Mouse (Mus musculus) limb, embryonic 13.5 days (tissue): ENCODE measurements at regions not wholly inside any gene's neighbourhood (a gene's known extent, or its start where the extent isn't known, plus 50 kb on each side); places are given as distances from the start of the nearest gene placed in this dataset.

Source experiments
- ATAC-seq: fragments of 200-750 bp; cut with Nextera tagmentation; 2 replicates; pipeline ENCODE4 v1.8.0; 2017; ENCODE audit warnings: low read depth, moderate number of reproducible peaks, moderate TSS enrichment; ENCODE audit not compliant: low FRiP score
- H3K27ac ChIP-seq: fragments of 300-500 bp; sonication (generic); 2 replicates; pipeline ENCODE4 v1.5.1; 2015; ENCODE audit warnings: inconsistent platforms, mild to moderate bottlenecking, moderate library complexity
- H3K27me3 ChIP-seq: fragments of 300-500 bp; sonication (generic); 2 replicates; pipeline ENCODE4 v1.6.1; 2015; ENCODE audit warnings: mild to moderate bottlenecking, inconsistent platforms
- H3K36me3 ChIP-seq: fragments of 300-500 bp; sonication (generic); 2 replicates; pipeline ENCODE4 v1.6.1; 2015; ENCODE audit warnings: inconsistent platforms, mild to moderate bottlenecking, moderate library complexity
- H3K4me1 ChIP-seq: fragments of 300-500 bp; sonication (generic); 2 replicates; pipeline ENCODE4 v1.6.1; 2015; ENCODE audit warnings: inconsistent platforms
- H3K4me2 ChIP-seq: fragments of 300-500 bp; sonication (generic); replicated peaks from 2 replicates; pipeline ENCODE4 v1.6.1; 2015; ENCODE audit warnings: inconsistent platforms, mild to moderate bottlenecking, moderate library complexity
- H3K4me3 ChIP-seq: fragments of 300-500 bp; sonication (generic); 2 replicates; pipeline ENCODE4 v1.5.1; 2015; ENCODE audit warnings: moderate library complexity, mild to moderate bottlenecking, inconsistent platforms
- H3K9ac ChIP-seq: fragments of 300-500 bp; sonication (generic); 2 replicates; pipeline ENCODE4 v1.6.1; 2015; ENCODE audit warnings: mild to moderate bottlenecking, inconsistent platforms
- H3K9me3 ChIP-seq: fragments of 300-500 bp; sonication (generic); 2 replicates; pipeline ENCODE4 v1.6.1; 2016; ENCODE audit warnings: inconsistent platforms
- WGBS: fragments of 180-500 bp; shearing (Covaris S2); methylation state at CpG from one replicate; pipeline ENCODE4 v1.1.7; 2015; 5-methylcytosine and 5-hydroxymethylcytosine counted together

DNA sequence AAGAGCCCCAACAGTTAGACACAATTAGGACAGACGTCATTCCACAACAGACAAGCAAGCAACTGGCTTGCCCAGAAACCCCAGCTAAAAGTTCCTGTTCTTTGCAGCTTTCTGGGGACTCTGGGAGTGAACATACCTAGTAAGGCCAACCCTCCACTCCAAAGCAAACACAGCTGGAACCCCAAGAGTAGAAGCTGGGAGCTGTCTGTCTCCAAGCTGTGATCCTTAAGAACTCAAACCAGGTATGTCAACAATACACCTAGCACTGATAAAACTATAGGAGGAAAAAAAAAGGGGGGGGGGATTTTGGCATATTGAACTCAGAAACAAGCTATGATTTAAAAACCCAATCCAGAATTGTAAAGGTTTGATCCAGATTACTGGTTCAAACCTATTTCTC is 84.2 kb upstream of the Basp1 start:
- Histone ChIP-seq H3K27me3 (no peaks in the 10 kb centered on the region), H3K4me2 (no peak overlapping the region), H3K4me3 (no peak overlapping the region), H3K9me3 (no peaks in the 10 kb centered on the region), H3K27ac (no peak overlapping the region), H3K9ac (no peak overlapping the region), H3K4me1 (peaks cover 5% of the 10 kb centered on the region), H3K36me3 (no peaks in the 10 kb centered on the region)
- WGBS = 55% methylated on average over 1 of the region's 1 CpGs
- ATAC-seq = no peak

DNA sequence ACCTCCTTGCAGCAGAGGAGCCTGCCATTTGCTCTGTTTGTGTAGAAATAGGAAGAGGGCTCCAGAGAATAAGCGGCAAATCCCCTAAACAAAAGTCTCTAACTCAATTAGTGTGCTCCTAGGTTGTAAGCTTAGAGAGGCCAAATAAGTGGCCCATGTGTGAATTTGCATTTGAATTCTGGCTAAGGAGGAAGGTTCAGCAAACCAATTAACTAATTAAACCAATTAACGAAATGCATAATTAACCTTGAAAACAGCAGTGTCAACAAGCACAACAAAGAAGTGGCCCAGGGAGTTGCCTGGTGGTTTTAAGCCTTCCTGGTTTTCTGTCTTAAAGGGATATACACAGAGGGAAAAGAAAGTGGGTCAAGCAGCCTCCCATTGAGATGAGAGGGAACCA is 84.9 kb upstream of the Basp1 start:
- Histone ChIP-seq H3K4me3 (no peak overlapping the region), H3K9ac (no peak overlapping the region), H3K4me1 (no peaks in the 10 kb centered on the region; the same call in 1 of the 2 replicates), H3K9me3 (no peaks in the 10 kb centered on the region), H3K36me3 (no peaks in the 10 kb centered on the region), H3K27ac (no peak overlapping the region), H3K27me3 (no peaks in the 10 kb centered on the region), H3K4me2 (no peak overlapping the region)
- WGBS = 33% methylated on average over 2 of the region's 2 CpGs
- ATAC-seq = no peak

DNA sequence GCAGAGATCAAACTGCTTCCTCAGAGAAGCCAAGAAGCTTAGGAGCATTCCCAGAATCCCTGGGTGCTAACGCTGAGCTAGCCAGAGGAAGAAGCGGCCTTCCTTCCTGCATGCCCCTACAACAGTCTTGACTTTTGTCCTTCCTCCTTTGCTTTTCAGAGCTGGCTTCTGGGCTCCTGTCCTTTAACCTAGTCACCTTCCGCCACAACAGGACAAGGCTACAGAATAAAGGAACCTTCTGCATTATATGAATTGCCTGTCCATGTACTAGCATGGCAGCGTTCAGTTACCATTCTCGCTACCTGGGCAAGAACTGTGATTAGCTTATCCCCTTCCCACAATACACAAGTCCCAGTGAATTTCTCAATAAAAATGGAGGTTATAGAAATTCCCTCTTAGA is 88.9 kb upstream of the Basp1 start:
- WGBS = 84% methylated on average over 5 of the region's 5 CpGs

GRCm38 (mm10) chr15:25503104-25503503 is 89.5 kb upstream of the Basp1 start:
- Histone ChIP-seq H3K4me3 (no peak overlapping the region), H3K27me3 (no peaks in the 10 kb centered on the region), H3K27ac (no peak overlapping the region), H3K36me3 (no peaks in the 10 kb centered on the region), H3K9me3 (no peaks in the 10 kb centered on the region), H3K9ac (no peak overlapping the region), H3K4me2 (no peak overlapping the region), H3K4me1 (peaks cover 9% of the 10 kb centered on the region)
- ATAC-seq = no peak
- WGBS = 44% methylated on average over 6 of the region's 6 CpGs

More for the DNA sequence above, 88.9 kb upstream of the Basp1 start:
- Histone ChIP-seq H3K4me2 (no peak overlapping the region), H3K4me1 (peaks cover 9% of the 10 kb centered on the region), H3K4me3 (no peak overlapping the region), H3K9ac (no peak overlapping the region), H3K27ac (no peak overlapping the region), H3K9me3 (no peaks in the 10 kb centered on the region), H3K27me3 (no peaks in the 10 kb centered on the region), H3K36me3 (no peaks in the 10 kb centered on the region)
- no peak for ATAC-seq

DNA sequence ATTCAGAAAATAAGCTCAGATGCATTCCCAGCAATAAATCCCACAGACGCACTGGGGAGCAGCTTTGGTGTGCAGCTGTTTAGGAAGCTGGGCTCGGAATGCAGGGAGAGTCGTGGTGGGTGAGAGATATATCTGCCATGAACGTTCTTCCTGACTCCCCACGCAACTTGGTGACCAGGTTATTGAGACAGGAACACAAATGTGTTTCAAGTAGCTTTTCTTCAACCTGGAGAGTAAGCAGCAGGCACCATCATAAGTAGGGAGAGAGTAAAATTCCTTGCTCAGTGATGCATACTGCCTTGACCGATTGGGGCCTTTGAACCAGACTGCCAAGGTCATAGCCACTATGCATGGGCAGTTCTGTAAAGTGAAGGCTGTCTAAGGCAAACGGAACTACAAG is 95.6 kb upstream of the Basp1 start:
- no peak overlapping the region for H3K4me2 ChIP-seq

GRCm38 (mm10) chr15:25509584-25509983 is 96.0 kb upstream of the Basp1 start:
- Histone ChIP-seq H3K4me3 (no peak overlapping the region), H3K36me3 (no peaks in the 10 kb centered on the region), H3K4me2 (no peak overlapping the region), H3K9me3 (no peaks in the 10 kb centered on the region), H3K27me3 (no peaks in the 10 kb centered on the region), H3K27ac (0 out of 2 replicates have a peak overlapping the region, but pooled peaks have one; percentile 28), H3K4me1 (peaks cover 26% of the 10 kb centered on the region), H3K9ac (no peak overlapping the region)
- no peak for ATAC-seq
- WGBS = 71% methylated on average over 8 of the region's 8 CpGs

More for the DNA sequence above, 95.6 kb upstream of the Basp1 start:
- H3K9me3 ChIP-seq = no peaks in the 10 kb centered on the region
- peaks cover 27% of the 10 kb centered on the region for H3K4me1 ChIP-seq
- 33% methylated on average over 7 of the region's 7 CpGs for WGBS
- no peak overlapping the region for H3K9ac ChIP-seq
- no peak overlapping the region for H3K4me3 ChIP-seq
- ATAC-seq = no peak
- H3K27ac ChIP-seq = 0 out of 2 replicates have a peak overlapping the region, but pooled peaks have one; percentile 28
- no peaks in the 10 kb centered on the region for H3K27me3 ChIP-seq
- H3K36me3 ChIP-seq = no peaks in the 10 kb centered on the region

DNA sequence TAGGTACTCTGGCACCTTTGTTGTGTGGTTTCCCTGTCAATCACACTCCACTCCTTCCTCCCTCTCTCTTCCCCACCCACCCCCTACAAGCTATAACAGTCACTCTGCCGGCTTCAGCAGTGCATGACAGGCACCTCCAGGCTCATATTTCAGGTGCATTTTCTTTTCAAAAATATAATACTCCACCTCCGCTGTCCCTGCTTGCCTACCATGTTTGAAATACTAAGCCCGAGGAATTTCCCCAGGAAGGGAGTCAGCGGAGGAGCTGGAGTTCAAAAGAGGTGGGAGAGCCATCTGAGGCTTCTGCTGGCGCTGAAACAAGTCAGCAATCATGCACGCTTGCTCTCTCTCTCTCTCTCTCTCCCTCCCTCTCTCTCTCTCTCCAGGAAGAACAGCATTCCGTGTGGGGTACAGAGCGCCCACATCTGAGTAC is 96.5 kb upstream of the Basp1 start:
- Histone ChIP-seq H3K4me1 (peaks cover 27% of the 10 kb centered on the region), H3K27ac (no peak overlapping the region), H3K4me3 (no peak overlapping the region), H3K9ac (no peak overlapping the region), H3K4me2 (peak overlapping the region; percentile 21), H3K36me3 (no peaks in the 10 kb centered on the region), H3K27me3 (no peaks in the 10 kb centered on the region), H3K9me3 (no peaks in the 10 kb centered on the region)
- peak; percentile 68; the same call in 1 of the 2 replicates for ATAC-seq
- WGBS = 20% methylated on average over 8 of the region's 8 CpGs

- H3K9me3 ChIP-seq = no peaks in the 10 kb centered on the region
- no peak overlapping the region for H3K4me3 ChIP-seq
- H3K9ac ChIP-seq = no peak overlapping the region
- H3K36me3 ChIP-seq = no peaks in the 10 kb centered on the region
- peak; percentile 86 for ATAC-seq
- peaks cover 25% of the 10 kb centered on the region for H3K4me1 ChIP-seq
- H3K4me2 ChIP-seq = no peak overlapping the region
- H3K27ac ChIP-seq = peak overlapping the region; percentile 6; the same call in 1 of the 2 replicates
- 54% methylated on average over 15 of the region's 15 CpGs for WGBS
- no peaks in the 10 kb centered on the region for H3K27me3 ChIP-seq
These were observed 104.0 kb upstream of the Myo10 start for GRCm38 (mm10) chr15:25518025-25518928.

DNA sequence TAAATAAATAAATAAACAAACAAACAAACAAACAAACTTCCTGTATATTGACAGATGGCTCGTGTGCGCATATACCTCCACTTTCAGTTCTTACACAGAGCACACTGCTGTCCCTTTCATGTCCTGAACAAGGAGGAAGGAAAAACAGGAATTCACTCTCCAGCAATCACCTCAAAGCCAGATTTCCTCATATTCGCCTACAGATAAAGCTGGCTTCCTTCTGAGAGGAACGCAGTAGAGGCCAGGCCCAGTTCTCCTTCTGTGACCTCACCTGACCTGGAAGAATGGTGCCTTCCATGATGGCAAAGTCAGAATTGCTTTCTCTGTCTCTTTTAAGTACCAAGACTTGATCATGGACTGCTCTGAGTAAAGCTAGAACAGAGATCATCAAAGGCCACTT is 98.1 kb upstream of the Myo10 start:
- 91% methylated on average over 4 of the region's 4 CpGs for WGBS

GRCm38 (mm10) chr15:25525337-25525736 is 97.0 kb upstream of the Myo10 start:
- Histone ChIP-seq H3K4me1 (no peaks in the 10 kb centered on the region), H3K36me3 (no peaks in the 10 kb centered on the region), H3K4me3 (no peak overlapping the region), H3K27ac (no peak overlapping the region), H3K9ac (no peak overlapping the region), H3K4me2 (no peak overlapping the region), H3K9me3 (no peaks in the 10 kb centered on the region), H3K27me3 (no peaks in the 10 kb centered on the region)
- ATAC-seq = no peak
- WGBS = 75% methylated on average over 7 of the region's 7 CpGs

More for the DNA sequence above, 98.1 kb upstream of the Myo10 start:
- Histone ChIP-seq H3K27me3 (no peaks in the 10 kb centered on the region), H3K9me3 (no peaks in the 10 kb centered on the region), H3K9ac (no peak overlapping the region), H3K36me3 (no peaks in the 10 kb centered on the region), H3K4me2 (no peak overlapping the region), H3K27ac (no peak overlapping the region), H3K4me3 (no peak overlapping the region), H3K4me1 (no peaks in the 10 kb centered on the region)
- no peak for ATAC-seq

DNA sequence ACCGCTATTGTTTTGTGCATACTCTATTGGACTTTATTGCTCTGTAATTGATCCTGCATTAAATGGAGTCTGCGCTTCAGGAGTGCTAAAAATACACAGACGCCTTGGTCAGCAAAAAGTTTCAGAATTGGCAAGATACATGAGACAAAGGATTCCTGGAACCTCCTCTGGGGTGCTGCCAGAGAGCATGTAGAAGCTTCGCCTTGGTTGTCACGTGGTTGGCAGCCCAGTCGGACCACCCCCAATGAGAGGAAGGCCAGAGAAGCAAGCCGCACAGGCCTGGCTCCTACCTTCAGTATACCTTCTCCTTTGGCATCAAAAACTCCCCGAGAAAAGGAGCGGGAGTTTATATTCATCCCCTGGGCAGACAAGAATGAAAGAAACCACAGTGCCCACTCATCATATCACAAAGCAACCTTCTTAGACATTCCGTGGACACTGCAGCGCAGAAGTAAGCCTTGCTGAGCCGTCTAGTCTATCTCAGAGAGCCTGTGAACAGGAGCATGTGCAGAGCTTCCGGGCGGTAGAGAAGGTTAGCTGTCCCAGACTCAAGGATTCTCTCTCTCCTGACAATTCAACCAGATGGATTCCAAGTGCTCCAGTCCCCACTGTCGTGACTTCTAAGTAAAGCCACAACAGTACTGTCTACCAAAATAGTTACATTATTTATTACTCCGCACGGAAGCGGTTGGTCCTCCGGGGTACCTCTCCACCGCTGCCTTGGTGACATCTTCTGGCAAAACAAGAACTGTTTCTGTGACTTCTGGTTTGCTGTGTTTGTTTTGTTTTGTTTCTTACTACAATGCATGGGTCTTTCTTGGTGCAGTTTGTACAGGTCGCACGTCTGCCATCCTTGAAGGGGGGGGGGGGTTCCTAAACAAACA is 85.6 kb upstream of the Myo10 start:
- H3K27me3 ChIP-seq = no peaks in the 10 kb centered on the region
- H3K9me3 ChIP-seq = no peaks in the 10 kb centered on the region
- H3K9ac ChIP-seq = no peak overlapping the region
- 81% methylated on average over 22 of the region's 22 CpGs for WGBS
- no peaks in the 10 kb centered on the region for H3K36me3 ChIP-seq
- no peak overlapping the region for H3K4me2 ChIP-seq
- H3K4me1 ChIP-seq = peaks cover 18% of the 10 kb centered on the region; the same call in 1 of the 2 replicates
- no peak overlapping the region for H3K4me3 ChIP-seq
- 0 out of 2 replicates have a peak, but pooled peaks have one; percentile 29 for ATAC-seq
- H3K27ac ChIP-seq = no peak overlapping the region
